Mouse (Mus musculus): ENCODE results near the gene Eya2.
A peak's percentile ranks its signal among the peaks of the same experiment; 100 is the strongest.

GRCm38 (mm10) chr2:165818985-165819948 is 224.4 kb downstream of the Eya2 start:
- TF ChIP-seq CTCF (IDR thresholded peaks at IDR 0.05; ENCODE audit: low read depth, low read length) (peak; percentile 80), POLR2A (IDR thresholded peaks at IDR 0.05; ENCODE audit: extremely low read depth, insufficient read depth, low read length) (no peak)

Data from liver, adult 2 months (tissue).